Mouse (Mus musculus): ENCODE measurements at regions not wholly inside any gene's neighbourhood (a gene's known extent, or its start where the extent isn't known, plus 50 kb on each side); places are given as distances from the start of the nearest gene placed in this dataset.

- TF ChIP-seq CTCF (IDR thresholded peaks at IDR 0.05; ENCODE audit: low read depth) (no peak), EP300 (IDR thresholded peaks at IDR 0.05; ENCODE audit: low read depth) (no peak)
Observed at GRCm38 (mm10) chr14:46656249-46656648, 104.1 kb upstream of the Cdkn3 start.

Measured in heart, postnatal 0 days (tissue).